Mouse (Mus musculus) layer of hippocampus, postnatal 10 days (tissue): Measurements from ENCODE around the gene Sp9. TPM values are rescaled to one million over a fixed set of nuclear protein-coding genes. Genes with fewer than 3 reads are reported as not detected.

Experiments
- DNase-seq, 2 experiments: peaks; one replicate each; pipeline ENCODE4 v3.0.0; 2021; ENCODE audit warnings: low spot score in 2 of 2
- long read RNA-seq: library from polyadenylated mRNA; stranded (forward); transcript quantifications from one replicate; pipeline ENCODE4 v2.0.0, GENCODE M21; 2023
- total RNA-seq, 2 experiments: library from RNA; stranded (reverse); gene quantifications; 2 replicates each; pipeline ENCODE4 v1.2.3; 2021

Sp9 gene
- total RNA-seq: 1 to 10 TPM; 4.7 to 5.1 TPM
- long read RNA-seq, full-length matches to known transcripts: 6 of 6 reads
- long read RNA-seq, partial matches to known transcripts: 0 of 6 reads
- long read RNA-seq, other reads (novel, unspliced or antisense): 0 of 6 reads

DNA sequence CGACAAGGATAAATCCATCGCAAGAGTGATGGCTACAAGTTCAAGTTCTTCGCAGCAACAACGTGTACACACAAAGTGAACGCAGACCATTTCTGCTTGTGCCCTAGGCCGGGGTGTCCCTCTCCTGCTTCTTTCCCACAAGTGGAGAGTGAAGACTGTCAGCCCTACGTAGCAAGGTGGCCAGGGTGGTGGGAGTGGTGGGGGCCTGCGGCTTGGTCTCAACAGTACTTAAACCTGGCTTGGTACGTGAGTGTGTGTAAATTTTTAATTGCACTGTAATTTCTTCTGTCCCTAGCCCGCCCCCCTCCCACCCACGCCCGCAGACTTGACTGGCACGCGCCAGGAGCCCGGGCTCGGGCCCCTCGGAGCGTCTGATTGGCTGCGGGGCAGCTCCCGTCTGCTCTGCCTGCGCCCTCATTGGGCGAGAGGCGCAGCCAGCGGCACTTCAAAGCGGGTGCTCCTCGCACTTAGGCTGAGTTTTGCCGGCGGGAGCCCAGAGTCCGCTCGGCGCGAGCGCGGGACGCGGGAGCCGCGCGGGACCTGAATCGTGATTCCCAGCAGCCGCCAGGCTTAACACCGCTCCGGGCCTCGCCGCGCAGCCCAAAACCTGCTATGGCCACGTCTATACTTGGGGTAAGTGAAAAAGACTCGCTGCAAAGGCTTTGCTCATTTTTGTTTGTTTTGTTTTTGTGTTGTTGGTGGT is at the start of gene Sp9:
Sp9 (plus strand) TSS at position 467 of the 703 bp plus-strand sequence.
- DNase-seq: peak; percentile 43 to 59

DNA sequence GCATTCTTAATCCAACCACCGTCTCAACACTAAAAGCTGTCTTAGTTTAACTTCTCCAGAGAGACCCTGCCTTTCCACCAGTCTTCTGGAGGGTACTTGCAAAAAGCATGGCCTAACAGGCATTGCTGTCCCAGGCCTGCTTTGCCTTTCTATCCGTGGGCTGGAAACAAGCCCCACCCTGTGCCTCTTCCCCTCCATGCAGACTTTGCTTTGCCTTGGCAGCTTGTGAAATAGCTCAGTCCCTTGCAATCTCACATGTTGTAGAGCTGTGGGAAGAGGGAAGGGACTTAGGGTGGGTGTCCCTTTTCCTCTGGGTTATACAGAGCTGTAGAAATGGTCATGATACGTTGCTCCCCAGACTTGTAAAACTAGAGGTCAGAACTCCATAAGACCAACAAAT is 40.6 kb upstream of the Sp9 start:
- DNase-seq: no peak

DNA sequence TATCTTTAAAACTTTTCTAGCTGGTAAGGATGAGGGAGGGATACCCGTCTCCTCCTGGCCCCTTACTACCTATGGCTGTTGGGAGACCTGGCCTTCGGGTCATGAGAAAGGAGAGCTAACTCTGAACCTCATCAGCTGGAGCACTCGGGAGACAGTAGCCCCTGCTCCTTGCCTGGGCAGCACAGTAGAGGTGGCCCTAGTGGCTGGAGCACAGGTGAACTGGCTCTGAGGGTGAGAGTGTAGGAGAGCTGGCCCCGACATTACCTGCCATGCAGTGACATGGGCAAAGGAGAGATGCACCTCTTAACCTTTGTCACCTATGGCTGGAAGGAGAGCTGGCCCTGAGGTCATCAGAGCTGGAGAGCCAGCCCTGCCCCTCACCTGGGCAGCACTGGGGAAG is 30.4 kb upstream of the Sp9 start:
- DNase-seq: no peak

DNA sequence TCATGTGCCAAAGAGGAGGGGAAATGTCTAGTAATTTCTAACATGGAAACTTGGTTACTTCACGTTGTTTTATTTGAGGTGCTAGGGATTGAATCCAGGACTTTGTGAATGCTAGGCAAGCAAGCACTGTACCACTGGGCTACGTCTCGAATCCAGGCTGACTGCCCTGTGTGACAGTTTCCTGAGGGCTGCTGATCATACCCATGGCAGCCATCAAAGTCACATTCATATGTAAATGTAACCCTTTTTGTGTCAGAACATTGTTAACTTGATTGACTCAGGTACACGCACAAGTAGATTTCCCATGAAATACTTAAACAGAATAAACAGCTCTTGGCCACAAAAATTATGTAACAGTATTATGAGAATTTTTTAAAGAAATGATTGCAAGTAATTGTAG is 23.0 kb upstream of the Sp9 start:
- no peak for DNase-seq

DNA sequence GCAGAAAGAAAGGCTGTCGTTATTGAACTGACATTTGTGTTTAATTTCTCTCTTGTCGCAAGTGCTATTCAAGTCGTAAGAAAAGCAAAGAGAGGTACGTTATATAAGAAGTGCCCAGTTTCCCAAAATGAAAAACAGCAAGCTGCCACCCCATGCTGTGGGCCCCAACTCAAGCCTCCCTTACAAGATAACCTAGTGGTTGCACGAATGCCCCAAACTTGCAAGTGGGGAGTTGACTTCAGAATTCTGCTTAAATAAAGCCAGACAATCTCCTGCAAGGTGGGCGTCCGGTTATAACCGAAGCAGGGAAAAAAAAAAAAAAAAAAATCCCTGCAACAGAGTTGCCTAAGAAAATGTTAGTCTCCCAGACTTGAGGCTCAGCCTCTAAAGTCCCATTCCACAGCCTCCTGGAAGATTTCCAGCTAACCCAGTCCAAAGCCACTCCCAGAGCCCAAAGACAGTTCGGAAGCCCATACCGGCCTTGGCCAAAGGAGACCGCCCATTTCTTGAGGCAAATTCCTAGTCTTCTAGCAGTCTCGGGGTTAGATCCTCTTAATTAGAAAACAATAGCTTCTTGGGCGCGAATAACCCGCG is 8.5 kb upstream of the Sp9 start:
- no peak for DNase-seq

DNA sequence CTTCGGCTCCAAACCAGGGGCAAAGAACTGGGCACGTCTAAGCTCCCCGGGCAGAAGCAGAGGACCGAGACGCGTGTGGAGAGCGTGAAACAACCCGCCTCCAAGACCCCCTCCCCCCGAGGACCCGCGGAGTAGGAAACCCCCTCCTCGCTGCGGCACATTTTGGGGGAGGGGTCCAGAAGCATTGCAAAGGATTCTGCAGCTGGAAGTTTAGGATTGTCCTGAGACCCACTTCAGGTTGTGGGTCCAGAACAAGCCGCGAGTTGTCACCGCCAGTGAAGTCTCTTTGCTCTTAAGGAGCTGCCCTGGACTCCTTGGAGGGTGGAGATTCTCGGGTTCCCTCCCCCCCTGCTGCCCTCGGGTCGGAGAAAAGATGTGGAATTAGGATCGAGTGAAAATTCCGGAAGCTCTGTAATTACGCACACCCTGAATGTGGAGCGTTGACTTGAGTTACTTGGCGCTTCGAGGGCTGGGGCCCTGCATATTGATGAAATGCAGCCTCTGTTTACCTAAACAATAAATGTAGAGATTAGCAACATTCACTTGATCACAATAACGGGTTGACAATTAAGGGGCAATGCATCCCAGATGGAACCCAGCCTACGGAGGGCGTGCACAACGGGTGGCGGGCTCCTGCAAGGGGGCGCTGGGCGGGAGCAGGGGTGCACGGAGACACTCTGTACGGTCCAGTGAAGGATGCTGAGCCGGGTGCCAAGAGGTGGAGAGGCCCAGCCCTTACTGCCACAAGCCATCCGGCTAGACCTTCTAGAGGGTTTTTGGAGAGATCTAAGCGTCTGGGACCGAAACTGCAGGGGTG is 7.7 kb upstream of the Sp9 start:
- no peak for DNase-seq

DNA sequence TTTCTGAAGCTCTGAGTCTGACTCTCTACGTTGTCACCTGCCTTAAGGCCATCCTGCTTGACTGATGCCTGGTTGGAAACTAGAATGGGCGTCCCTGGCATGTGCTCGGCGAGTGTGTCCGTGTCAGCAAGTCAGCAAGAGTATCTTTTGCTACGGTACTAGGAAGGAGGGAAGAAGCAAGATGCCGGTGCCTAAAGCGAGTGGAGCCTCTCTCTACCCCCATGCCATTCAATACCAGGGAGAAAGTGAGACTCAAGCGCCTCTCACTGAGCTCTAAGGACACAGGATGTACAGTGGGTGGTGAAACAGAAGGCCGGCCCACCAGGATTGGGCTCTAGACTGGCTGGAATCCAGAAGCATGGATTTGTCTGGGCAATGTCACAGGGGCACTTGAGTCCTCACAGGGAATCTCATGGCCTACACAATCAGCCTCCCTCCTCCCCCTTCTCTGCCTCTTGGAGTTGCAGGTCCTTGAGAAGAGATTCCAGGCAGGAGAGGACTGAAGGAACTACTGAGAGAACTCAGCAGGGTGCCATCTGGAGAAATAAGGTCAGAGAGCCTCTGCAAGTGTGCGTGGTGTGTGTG is 7.0 kb upstream of the Sp9 start:
- no peak for DNase-seq

DNA sequence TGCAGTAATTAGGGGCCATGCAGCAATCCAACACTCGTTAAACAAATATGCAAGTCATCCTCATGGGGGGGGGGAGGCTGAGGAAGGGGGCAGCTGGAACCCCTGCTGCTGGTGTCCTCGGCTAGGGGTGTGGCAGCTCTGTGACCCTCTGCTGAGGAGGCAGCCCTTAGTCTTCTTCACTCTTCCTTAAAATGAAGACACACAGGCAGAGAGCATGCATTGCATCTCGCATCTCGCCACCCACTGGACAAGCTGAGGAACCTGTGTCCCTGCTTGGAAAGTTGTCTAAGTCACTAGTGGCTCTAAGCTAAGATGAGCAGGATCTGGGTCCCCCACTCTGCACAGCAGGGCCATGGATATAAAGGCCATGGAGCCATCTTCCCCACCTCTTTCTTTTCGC is 5.7 kb upstream of the Sp9 start:
- no peak for DNase-seq

DNA sequence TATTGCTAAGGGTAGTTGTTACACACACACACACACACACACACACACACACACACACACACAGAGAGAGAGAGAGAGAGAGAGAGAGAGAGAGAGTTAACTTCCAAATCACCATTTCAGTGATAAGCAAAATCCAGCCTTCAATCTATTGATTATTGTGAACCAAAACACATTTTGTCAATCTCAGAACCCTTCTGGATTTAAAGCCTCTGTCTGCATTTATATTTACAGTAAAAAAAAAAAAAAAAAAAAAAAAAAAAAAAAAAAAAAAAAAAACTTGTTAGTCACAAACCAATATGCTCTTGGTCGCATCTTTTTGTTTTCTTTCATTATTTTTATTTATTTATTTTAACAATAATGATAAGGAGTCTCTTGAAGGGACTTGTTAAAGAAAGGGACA is 5.1 kb upstream of the Sp9 start:
- no peak for DNase-seq

DNA sequence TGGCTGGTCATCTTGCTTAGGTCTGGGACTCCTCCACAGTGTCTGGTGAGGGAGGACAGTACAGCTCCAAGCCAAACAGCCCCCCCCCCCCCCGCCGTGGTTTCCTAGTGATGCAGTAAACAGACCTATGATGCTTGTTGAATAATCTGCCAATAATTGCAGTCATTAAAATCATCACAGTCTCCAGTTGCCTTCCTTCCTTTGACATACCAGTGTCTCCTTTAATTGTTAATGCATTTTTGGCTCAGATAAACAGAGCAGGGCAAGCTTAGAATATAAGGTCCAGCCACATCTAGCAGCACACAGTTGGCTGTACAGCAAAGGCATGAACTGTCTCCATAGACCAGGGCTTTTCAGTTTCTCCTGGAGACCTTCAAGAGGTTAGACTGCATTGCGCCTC is 4.5 kb upstream of the Sp9 start:
- no peak for DNase-seq

DNA sequence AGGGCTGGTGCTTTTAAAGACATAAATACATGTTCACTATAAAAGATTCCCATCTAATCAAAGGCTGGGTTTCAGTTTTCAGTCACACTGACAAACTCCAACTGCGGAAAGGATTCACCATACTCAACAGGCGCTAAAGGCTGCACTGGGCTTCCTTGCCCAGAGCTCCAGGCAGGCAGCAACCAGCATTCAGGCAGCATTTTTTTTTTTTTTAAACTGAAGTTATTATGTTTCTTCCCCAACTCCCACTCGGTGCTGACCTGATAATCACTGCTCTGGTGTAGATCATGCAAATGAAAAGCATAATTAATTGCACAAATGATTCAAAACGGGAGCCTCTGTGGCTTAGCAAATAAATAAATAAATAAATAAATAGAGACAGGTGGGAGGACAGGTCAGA is 3.9 kb upstream of the Sp9 start:
- DNase-seq: no peak

DNA sequence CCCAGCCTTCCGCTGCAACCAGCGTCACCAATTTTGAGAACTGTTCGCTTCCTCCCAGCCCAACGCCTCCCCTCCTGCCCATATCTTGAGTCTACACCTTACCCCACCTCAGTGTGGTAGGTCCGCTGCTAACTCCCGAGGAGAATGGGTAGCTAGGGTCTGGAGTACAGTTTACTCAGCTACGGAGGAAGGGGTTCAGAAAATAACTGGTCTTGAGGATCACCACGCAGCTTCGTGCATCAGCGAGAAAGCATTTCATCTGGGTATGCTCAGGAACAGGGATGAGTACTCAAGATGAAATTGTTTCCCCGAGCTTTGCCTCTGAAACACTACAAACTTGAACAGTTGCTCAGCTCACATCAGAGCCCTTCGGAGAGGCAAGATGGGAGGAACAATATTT is 3.4 kb upstream of the Sp9 start:
- no peak for DNase-seq

DNA sequence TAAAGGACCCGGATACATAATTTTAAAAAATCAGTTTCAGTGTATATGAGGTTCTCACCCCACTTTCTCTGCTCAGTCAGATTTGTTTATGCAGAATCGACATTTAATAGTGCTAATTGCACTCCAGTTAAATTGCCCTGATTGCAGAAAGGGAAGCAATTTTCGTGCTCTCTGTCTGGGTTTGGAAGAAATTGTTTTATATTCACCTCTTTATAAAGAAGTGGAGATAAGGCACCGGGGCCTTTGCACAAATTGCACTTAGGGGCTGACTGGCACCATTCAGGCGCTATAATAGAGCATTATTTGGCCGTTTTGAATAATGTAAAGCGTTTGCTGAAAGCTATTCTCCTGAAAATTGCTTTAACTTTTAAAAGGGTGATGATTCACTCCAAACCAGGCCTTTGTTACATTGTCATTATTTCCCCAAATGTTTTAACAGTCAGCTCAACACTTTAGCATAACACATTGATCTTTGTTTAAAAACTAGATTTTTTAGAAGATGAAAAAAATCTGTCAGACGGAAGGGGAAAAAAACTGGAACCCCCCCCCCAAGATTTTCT is 2.8 kb upstream of the Sp9 start:
- no peak for DNase-seq

DNA sequence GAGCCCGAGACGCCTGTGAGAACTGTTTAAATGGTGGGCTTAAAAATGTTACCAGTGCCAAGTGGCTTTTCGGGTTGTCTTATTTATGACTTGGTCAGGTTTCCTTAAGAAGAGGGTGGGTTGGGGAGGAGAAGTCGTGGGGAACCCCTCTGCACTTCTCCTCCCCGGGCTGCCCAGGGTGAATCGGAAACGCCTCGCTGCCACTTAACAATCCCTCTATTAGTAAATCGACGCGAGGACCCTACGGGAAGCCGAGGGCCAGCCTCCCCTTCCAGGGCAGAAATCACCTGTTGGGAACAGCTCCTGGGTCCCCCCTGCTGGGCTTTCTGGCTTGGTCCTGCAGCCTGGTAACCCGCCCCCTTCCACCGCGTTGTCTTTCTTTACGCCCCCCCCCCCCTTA is 2.1 kb upstream of the Sp9 start:
- no peak for DNase-seq

DNA sequence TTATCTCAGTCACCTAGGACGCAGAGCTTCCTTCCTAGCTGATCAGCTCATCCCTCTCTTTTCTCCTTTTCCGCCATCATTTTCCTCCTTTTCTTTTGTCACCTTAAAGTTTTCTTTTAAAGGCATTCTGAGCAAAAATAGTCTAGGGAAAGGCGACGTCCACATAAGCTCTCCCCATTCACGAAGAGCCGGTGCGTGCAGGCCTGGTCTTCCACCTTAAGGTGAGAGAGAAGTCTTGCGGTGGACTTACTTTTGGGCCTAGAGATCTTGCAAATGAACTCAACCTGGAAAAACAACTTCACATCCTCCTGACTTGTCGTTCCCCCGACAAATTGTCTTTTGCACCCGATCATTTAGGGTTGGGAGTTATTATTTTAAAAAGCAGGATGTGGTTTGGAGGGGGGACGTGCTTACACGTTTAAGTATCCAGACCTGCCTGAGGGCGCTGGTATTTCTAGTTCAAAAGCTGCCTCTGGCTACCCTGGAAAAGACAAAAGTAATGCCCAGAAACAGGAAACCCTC is 1.6 kb upstream of the Sp9 start:
- DNase-seq: no peak

DNA sequence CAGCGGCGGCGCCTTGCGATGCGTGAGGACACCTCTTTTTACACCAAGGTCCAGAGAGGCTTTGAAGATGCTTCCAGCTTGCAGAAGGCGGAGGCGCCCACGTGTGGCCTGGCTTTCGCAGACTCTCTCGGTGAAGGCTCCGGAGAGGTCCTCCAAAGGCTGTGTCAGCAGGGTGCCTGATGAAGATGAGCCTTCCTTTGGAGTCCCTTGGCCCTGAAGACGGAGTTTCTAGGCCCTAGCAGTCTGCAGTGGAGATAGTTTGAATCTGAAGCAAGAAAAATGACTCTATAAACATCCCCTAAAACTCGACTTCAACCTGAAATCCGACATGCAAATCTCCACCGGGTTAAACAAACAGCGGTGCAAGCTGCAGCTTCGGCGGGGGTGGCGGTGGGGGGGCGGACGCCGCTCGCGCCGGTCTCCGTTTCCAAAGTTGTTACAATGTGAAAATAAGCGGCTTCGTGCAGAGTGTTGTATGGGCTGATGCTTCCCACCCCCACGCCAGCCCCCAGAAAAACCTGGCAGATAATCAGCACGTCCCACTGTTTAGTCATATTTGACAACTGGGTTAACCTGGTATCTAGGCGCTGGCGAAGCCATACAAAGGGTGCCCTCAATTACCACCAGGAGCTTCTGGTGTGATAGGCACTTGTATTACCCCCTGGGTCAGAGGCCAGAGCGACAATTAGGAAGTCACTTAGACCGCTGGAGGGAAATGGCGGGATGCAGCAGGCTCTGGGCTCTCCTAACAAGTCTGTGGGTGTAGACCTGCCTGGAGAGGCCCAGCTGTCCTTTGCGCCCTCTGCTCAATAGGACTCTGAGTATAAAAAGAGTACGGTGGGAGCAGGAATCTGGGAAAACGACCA is 899 bp upstream of the Sp9 start:
- peak in 1 of 2 experiments; percentile 36 for DNase-seq

DNA sequence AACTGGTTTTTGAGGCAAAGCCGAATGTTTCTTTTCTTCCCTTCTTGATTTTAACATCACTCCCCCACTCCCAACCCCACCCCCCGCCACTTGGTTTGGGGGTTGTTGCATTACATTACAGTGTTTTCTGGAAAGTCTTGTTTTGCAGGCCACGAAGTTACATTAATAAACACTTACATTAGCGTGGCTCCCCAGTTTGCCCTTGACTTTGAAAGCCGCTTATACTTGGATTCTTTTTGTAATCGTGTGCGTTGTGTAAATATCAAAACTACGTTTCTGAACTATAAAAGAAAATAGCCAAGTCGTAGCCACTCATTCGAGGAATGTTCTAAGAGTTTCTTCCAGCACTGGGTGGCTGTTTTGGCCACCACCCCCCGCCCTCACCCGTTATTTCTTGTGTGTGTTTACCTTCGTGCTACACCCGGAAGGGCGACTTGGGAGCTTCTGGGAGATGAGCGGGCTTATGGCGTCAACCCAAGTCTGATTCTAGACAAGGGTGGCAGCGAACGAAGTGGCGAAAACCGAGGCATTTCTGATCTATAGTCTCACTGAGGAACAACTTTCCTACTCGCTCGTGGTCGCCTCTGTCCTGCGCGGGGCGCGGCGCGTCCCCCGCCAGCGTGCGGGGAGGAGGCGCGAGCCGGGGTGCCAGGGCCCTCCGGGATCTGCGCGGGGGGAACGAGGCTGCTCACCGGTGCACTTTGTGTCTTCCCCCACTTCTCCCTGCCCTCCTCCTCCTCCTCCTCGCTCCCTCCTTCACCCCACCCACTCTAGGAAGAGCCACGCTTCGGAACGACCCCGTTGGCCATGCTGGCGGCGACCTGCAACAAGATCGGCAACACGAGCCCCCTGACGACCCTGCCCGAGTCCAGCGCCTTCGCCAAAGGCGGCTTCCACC is 875 bp downstream of the Sp9 start:
- no peak for DNase-seq

DNA sequence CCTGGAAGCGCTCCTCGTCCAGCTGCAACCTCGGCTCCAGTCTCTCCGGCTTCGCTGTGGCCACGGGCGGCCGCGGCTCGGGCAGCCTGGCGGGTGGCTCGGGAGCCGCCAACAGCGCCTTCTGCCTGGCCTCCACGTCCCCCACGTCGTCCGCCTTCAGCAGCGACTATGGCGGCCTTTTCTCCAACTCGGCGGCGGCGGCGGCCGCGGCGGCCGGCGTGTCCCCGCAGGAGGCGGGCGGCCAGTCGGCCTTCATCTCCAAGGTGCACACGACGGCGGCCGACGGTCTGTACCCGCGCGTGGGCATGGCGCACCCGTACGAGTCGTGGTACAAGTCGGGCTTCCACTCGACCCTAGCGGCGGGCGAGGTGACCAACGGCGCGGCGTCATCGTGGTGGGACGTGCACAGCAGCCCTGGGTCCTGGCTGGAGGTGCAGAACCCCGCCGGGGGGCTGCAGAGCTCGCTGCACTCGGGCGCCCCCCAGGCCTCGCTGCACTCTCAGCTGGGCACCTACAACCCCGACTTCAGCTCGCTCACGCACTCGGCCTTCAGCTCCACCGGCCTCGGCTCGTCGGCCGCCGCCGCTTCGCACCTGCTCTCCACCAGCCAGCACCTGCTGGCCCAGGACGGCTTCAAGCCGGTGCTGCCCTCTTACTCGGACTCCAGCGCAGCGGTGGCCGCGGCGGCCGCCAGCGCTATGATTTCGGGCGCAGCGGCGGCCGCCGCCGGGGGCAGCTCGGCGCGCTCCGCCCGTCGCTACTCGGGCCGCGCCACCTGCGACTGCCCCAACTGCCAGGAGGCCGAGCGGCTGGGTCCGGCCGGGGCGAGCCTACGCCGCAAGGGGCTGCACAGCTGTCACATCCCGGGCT is 1.8 kb downstream of the Sp9 start:
- peak in 1 of 2 experiments; percentile 35 for DNase-seq
